Mouse (Mus musculus): ENCODE measurements around the gene Tbc1d13. TPM values are rescaled to one million over a fixed set of nuclear protein-coding genes. Genes with fewer than 3 reads are reported as not detected.
"Not testable (repeated sequence)": the region's sequence is repeated elsewhere in the genome, so short reads cannot be mapped to it uniquely, and the experiment has no call there.

Gene Tbc1d13
- polyA plus RNA-seq, 1 experiment from 2014 or later = 11.0 TPM

- Histone ChIP-seq H3K27me3 (ENCODE audit: control insufficient read depth, insufficient read depth, low read length) (no peaks in the 10 kb centered on the region), H3K27ac (replicated peaks; ENCODE audit: low read depth, low read length) (no peak overlapping the region), H3K4me2 (ENCODE audit: low read depth, low read length) (peak overlapping the region; percentile 90), H3K36me3 (replicated peaks; ENCODE audit: control insufficient read depth, insufficient read depth, low read depth, low read length) (no peaks in the 10 kb centered on the region; the same call in 1 of the 2 replicates), H3K4me3 (ENCODE audit: low read depth, low read length) (peak overlapping the region; percentile 83), H3K9me3 (replicated peaks; ENCODE audit: control insufficient read depth, low read length) (no peaks in the 10 kb centered on the region), H3K4me1 (ENCODE audit: control insufficient read depth, insufficient read depth, low read length) (no peaks in the 10 kb centered on the region), H3K9ac (replicated peaks; ENCODE audit: low read length) (peak overlapping the region; percentile 82)
- peak; percentile 36 for DNase-seq (ENCODE audit: low spot score)
- peak; percentile 31; the same call in 1 of the 2 replicates for ATAC-seq (replicated peaks; ENCODE audit: insufficient number of reproducible peaks, low FRiP score, low TSS enrichment, low read depth)
- 18% methylated on average over 16 of the region's 16 CpGs for WGBS
Observed at GRCm38 (mm10) chr2:30132801-30133612, 539 bp upstream of the Tbc1d13 start.

GRCm38 (mm10) chr2:30134378-30134711, 799 bp downstream of the Tbc1d13 start:
- DNase-seq (ENCODE audit: low spot score) (no peak), ATAC-seq (replicated peaks; ENCODE audit: insufficient number of reproducible peaks, low FRiP score, low TSS enrichment, low read depth) (peak; percentile 29; the same call in 1 of the 2 replicates)
- H3K9ac ChIP-seq (replicated peaks; ENCODE audit: low read length) = peak overlapping the region; percentile 82
- H3K4me2 ChIP-seq (ENCODE audit: low read depth, low read length) = peak overlapping the region; percentile 90
- H3K36me3 ChIP-seq (replicated peaks; ENCODE audit: control insufficient read depth, insufficient read depth, low read depth, low read length) = no peaks in the 10 kb centered on the region; the same call in 1 of the 2 replicates
- no peak overlapping the region for H3K27ac ChIP-seq (replicated peaks; ENCODE audit: low read depth, low read length)
- H3K4me1 ChIP-seq (ENCODE audit: control insufficient read depth, insufficient read depth, low read length) = no peaks in the 10 kb centered on the region
- H3K27me3 ChIP-seq (ENCODE audit: control insufficient read depth, insufficient read depth, low read length) = no peaks in the 10 kb centered on the region
- 20% methylated on average over 6 of the region's 6 CpGs for WGBS
- peak overlapping the region; percentile 83 for H3K4me3 ChIP-seq (ENCODE audit: low read depth, low read length)
- no peaks in the 10 kb centered on the region for H3K9me3 ChIP-seq (replicated peaks; ENCODE audit: control insufficient read depth, low read length)

- H3K4me2 ChIP-seq (ENCODE audit: low read depth, low read length) = peak overlapping the region; percentile 90
- no peaks in the 10 kb centered on the region; the same call in 1 of the 2 replicates for H3K36me3 ChIP-seq (replicated peaks; ENCODE audit: control insufficient read depth, insufficient read depth, low read depth, low read length)
- no peak overlapping the region for H3K27ac ChIP-seq (replicated peaks; ENCODE audit: low read depth, low read length)
- H3K4me1 ChIP-seq (ENCODE audit: control insufficient read depth, insufficient read depth, low read length) = no peaks in the 10 kb centered on the region
- peak overlapping the region; percentile 83 for H3K4me3 ChIP-seq (ENCODE audit: low read depth, low read length)
- DNase-seq (ENCODE audit: low spot score) (no peak), ATAC-seq (replicated peaks; ENCODE audit: insufficient number of reproducible peaks, low FRiP score, low TSS enrichment, low read depth) (no peak)
- H3K9ac ChIP-seq (replicated peaks; ENCODE audit: low read length) = 0 out of 2 replicates have a peak overlapping the region, but pooled peaks have one; percentile 18
- no peaks in the 10 kb centered on the region for H3K9me3 ChIP-seq (replicated peaks; ENCODE audit: control insufficient read depth, low read length)
- H3K27me3 ChIP-seq (ENCODE audit: control insufficient read depth, insufficient read depth, low read length) = no peaks in the 10 kb centered on the region
- WGBS = 72% methylated on average over 10 of the region's 10 CpGs
Observed at GRCm38 (mm10) chr2:30134928-30135620, 1.5 kb downstream of the Tbc1d13 start.

- ATAC-seq (replicated peaks; ENCODE audit: insufficient number of reproducible peaks, low FRiP score, low TSS enrichment, low read depth) = no peak
- Histone ChIP-seq H3K27ac (replicated peaks; ENCODE audit: low read depth, low read length) (no peak overlapping the region), H3K4me3 (ENCODE audit: low read depth, low read length) (no peak overlapping the region), H3K9me3 (replicated peaks; ENCODE audit: control insufficient read depth, low read length) (no peaks in the 10 kb centered on the region), H3K36me3 (replicated peaks; ENCODE audit: control insufficient read depth, insufficient read depth, low read depth, low read length) (peaks cover 6% of the 10 kb centered on the region), H3K4me2 (ENCODE audit: low read depth, low read length) (no peak overlapping the region), H3K4me1 (ENCODE audit: control insufficient read depth, insufficient read depth, low read length) (no peaks in the 10 kb centered on the region), H3K27me3 (ENCODE audit: control insufficient read depth, insufficient read depth, low read length) (no peaks in the 10 kb centered on the region), H3K9ac (replicated peaks; ENCODE audit: low read length) (no peak overlapping the region)
- 88% methylated on average over 10 of the region's 10 CpGs for WGBS
- DNase-seq (ENCODE audit: low spot score) = no peak
Observed at GRCm38 (mm10) chr2:30136458-30136857, 2.9 kb downstream of the Tbc1d13 start.

- not testable (repeated sequence) for H3K36me3 ChIP-seq (replicated peaks; ENCODE audit: control insufficient read depth, insufficient read depth, low read depth, low read length); ATAC-seq (replicated peaks; ENCODE audit: insufficient number of reproducible peaks, low FRiP score, low TSS enrichment, low read depth); H3K27me3 ChIP-seq (ENCODE audit: control insufficient read depth, insufficient read depth, low read length); H3K9me3 ChIP-seq (replicated peaks; ENCODE audit: control insufficient read depth, low read length); H3K4me2 ChIP-seq (ENCODE audit: low read depth, low read length); DNase-seq (ENCODE audit: low spot score); H3K9ac ChIP-seq (replicated peaks; ENCODE audit: low read length); H3K27ac ChIP-seq (replicated peaks; ENCODE audit: low read depth, low read length); H3K4me1 ChIP-seq (ENCODE audit: control insufficient read depth, insufficient read depth, low read length); H3K4me3 ChIP-seq (ENCODE audit: low read depth, low read length)
- 94% methylated on average over 4 of the region's 4 CpGs for WGBS
Observed at GRCm38 (mm10) chr2:30140021-30140420, 6.5 kb downstream of the Tbc1d13 start.

GRCm38 (mm10) chr2:30144436-30144835, 10.9 kb downstream of the Tbc1d13 start:
- Histone ChIP-seq H3K4me2 (ENCODE audit: low read depth, low read length) (no peak overlapping the region), H3K4me3 (ENCODE audit: low read depth, low read length) (no peak overlapping the region), H3K27ac (replicated peaks; ENCODE audit: low read depth, low read length) (no peak overlapping the region), H3K27me3 (ENCODE audit: control insufficient read depth, insufficient read depth, low read length) (no peaks in the 10 kb centered on the region), H3K4me1 (ENCODE audit: control insufficient read depth, insufficient read depth, low read length) (no peaks in the 10 kb centered on the region), H3K9ac (replicated peaks; ENCODE audit: low read length) (no peak overlapping the region), H3K9me3 (replicated peaks; ENCODE audit: control insufficient read depth, low read length) (no peaks in the 10 kb centered on the region), H3K36me3 (replicated peaks; ENCODE audit: control insufficient read depth, insufficient read depth, low read depth, low read length) (peaks cover 10% of the 10 kb centered on the region)
- DNase-seq (ENCODE audit: low spot score) (no peak), ATAC-seq (replicated peaks; ENCODE audit: insufficient number of reproducible peaks, low FRiP score, low TSS enrichment, low read depth) (no peak)
- WGBS = 91% methylated on average over 4 of the region's 4 CpGs

GRCm38 (mm10) chr2:30147466-30147865, 13.9 kb downstream of the Tbc1d13 start:
- no peak overlapping the region for H3K27ac ChIP-seq (replicated peaks; ENCODE audit: low read depth, low read length)
- no peaks in the 10 kb centered on the region for H3K9me3 ChIP-seq (replicated peaks; ENCODE audit: control insufficient read depth, low read length)
- ATAC-seq (replicated peaks; ENCODE audit: insufficient number of reproducible peaks, low FRiP score, low TSS enrichment, low read depth) (no peak), DNase-seq (ENCODE audit: low spot score) (no peak)
- no peaks in the 10 kb centered on the region for H3K4me1 ChIP-seq (ENCODE audit: control insufficient read depth, insufficient read depth, low read length)
- no peak overlapping the region for H3K9ac ChIP-seq (replicated peaks; ENCODE audit: low read length)
- H3K36me3 ChIP-seq (replicated peaks; ENCODE audit: control insufficient read depth, insufficient read depth, low read depth, low read length) = peaks cover 9% of the 10 kb centered on the region
- WGBS = 92% methylated on average over 4 of the region's 4 CpGs
- no peak overlapping the region for H3K4me3 ChIP-seq (ENCODE audit: low read depth, low read length)
- no peak overlapping the region for H3K4me2 ChIP-seq (ENCODE audit: low read depth, low read length)
- H3K27me3 ChIP-seq (ENCODE audit: control insufficient read depth, insufficient read depth, low read length) = no peaks in the 10 kb centered on the region

- Histone ChIP-seq H3K36me3 (replicated peaks; ENCODE audit: control insufficient read depth, insufficient read depth, low read depth, low read length) (peaks cover 7% of the 10 kb centered on the region), H3K4me3 (ENCODE audit: low read depth, low read length) (no peak overlapping the region), H3K9me3 (replicated peaks; ENCODE audit: control insufficient read depth, low read length) (no peaks in the 10 kb centered on the region), H3K27ac (replicated peaks; ENCODE audit: low read depth, low read length) (no peak overlapping the region), H3K9ac (replicated peaks; ENCODE audit: low read length) (no peak overlapping the region), H3K4me2 (ENCODE audit: low read depth, low read length) (no peak overlapping the region), H3K4me1 (ENCODE audit: control insufficient read depth, insufficient read depth, low read length) (no peaks in the 10 kb centered on the region), H3K27me3 (ENCODE audit: control insufficient read depth, insufficient read depth, low read length) (no peaks in the 10 kb centered on the region)
- no peak for ATAC-seq (replicated peaks; ENCODE audit: insufficient number of reproducible peaks, low FRiP score, low TSS enrichment, low read depth)
- DNase-seq (ENCODE audit: low spot score) = no peak
- 88% methylated on average over 11 of the region's 11 CpGs for WGBS
Observed at GRCm38 (mm10) chr2:30151840-30152239, 18.3 kb downstream of the Tbc1d13 start.
